Mouse (Mus musculus) cerebellum, adult (tissue): ENCODE measurements around the gene Ppil6.

ENCODE experiments used
- ATAC-seq: cut with Nextera tagmentation; 2 replicates; pipeline ENCODE4 v1.9.2; 2017; ENCODE audit warnings: mild to moderate bottlenecking, moderate library complexity, mixed read lengths; ENCODE audit not compliant: insufficient number of reproducible peaks, low FRiP score, low TSS enrichment

Gene Ppil6

GRCm38 (mm10) chr10:41561701-41562395 is 71.6 kb downstream of the Ppil6 start:
- ATAC-seq, result no peak
